Comparison of ENCODE assay signal across 8 mouse cellular contexts in the genomic region with DNA sequence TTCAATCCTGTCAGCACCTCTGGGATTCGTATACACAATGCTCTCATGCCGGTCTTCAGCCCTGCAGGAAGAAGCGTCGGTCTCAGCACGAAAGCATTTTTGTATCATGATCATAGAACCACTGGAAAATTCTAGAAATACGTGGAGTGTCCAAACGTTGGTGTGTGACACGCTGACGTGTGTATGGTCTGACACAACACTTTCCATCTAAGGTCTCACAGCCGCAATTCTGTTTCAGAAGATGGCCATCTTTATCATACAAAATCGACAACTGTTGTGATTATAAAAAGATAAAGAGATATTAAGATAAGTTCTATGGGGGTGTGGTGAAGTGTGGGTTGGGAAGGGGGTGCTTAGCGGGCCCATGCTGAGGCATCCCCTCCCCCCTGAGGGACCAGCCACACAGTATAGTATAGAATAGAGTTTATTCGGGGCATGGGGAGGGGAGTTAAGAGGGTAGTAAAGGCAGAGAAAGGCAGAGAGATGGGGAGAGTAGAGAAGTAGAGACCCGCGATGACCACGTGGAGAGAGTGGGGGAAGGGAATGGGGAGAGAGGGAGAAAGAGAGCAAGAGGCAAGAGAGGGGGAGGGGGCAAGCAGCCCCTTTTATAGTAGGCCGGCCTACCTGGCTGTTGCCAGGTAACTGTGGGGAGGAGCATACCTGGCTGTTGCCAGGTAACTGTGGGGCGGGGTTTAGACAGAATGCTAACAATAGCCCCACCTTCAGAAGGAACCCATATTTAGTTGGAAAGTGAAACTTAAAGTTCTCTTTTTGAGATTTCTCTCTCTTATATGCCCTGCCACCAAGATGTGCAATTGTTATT.
A peak's percentile ranks its signal among the peaks of the same experiment; 100 is the strongest.
DNase-seq lines count a peak whose midpoint lies in the region; ATAC-seq lines count a peak whose summit lies in the region.

No protein-coding gene starts in this region.

- H3K4me1 ChIP-seq in heart, embryonic 15.5 days (replicated peaks): peaks cover 47% of the 10 kb centered on the region
- peaks cover 60% of the 10 kb centered on the region for H3K4me1 ChIP-seq in midbrain, embryonic 16.5 days (ENCODE audit: control insufficient read depth, insufficient read depth, low read length)

- DNase-seq in thymus, postnatal 14 days: peak; percentile 12
- no peak for DNase-seq in thymus, postnatal 25 days
- DNase-seq in kidney, postnatal 4 days: peak; percentile 65 to 72
- DNase-seq in right cerebral cortex, adult 18-20 months: no peak
- no peak for DNase-seq in cerebellum, postnatal 14 days
- DNase-seq in frontal cortex, postnatal 14 days (ENCODE audit: low spot score in 2 of 2): no peak

- ATAC-seq in heart, embryonic 15.5 days (replicated peaks; ENCODE audit: insufficient number of reproducible peaks, insufficient read depth, low FRiP score, low read depth): no peak
- ATAC-seq in midbrain, embryonic 16.5 days: no peak

- no peaks in the 10 kb centered on the region for H3K36me3 ChIP-seq in heart, embryonic 15.5 days
- no peaks in the 10 kb centered on the region for H3K36me3 ChIP-seq in midbrain, embryonic 16.5 days (ENCODE audit: control insufficient read depth, insufficient read depth, low read length)

- H3K27me3 ChIP-seq in heart, embryonic 15.5 days: no peaks in the 10 kb centered on the region
- H3K27me3 ChIP-seq in midbrain, embryonic 16.5 days (ENCODE audit: control insufficient read depth, insufficient read depth, low read depth, low read length): no peaks in the 10 kb centered on the region

- H3K9ac ChIP-seq in heart, embryonic 15.5 days: no peak overlapping the region
- H3K9ac ChIP-seq in midbrain, embryonic 16.5 days (ENCODE audit: low read depth, low read length): no peak overlapping the region

- peak overlapping the region; percentile 50 for H3K27ac ChIP-seq in heart, embryonic 15.5 days
- no peak overlapping the region for H3K27ac ChIP-seq in midbrain, embryonic 16.5 days (ENCODE audit: low read length)

- WGBS in heart, embryonic 15.5 days: 24% methylated on average over 18 of the region's 18 CpGs
- 33% methylated on average over 18 of the region's 18 CpGs for WGBS in midbrain, embryonic 16.5 days

- H3K4me3 ChIP-seq in heart, embryonic 15.5 days: peak overlapping the region; percentile 37
- no peak overlapping the region for H3K4me3 ChIP-seq in midbrain, embryonic 16.5 days (ENCODE audit: low read depth, low read length)

- H3K9me3 ChIP-seq in heart, embryonic 15.5 days (replicated peaks): no peaks in the 10 kb centered on the region
- no peaks in the 10 kb centered on the region for H3K9me3 ChIP-seq in midbrain, embryonic 16.5 days (replicated peaks; ENCODE audit: control insufficient read depth, low read length, poor library complexity, severe bottlenecking)

- H3K4me2 ChIP-seq in heart, embryonic 15.5 days: peak overlapping the region; percentile 61
- H3K4me2 ChIP-seq in midbrain, embryonic 16.5 days (ENCODE audit: low read length): peak overlapping the region; percentile 38

Comparison
In these comparisons a context has a peak if more than half of its experiments do, and no peak if none do; other contexts are left out.
1. DNase-seq: peak in thymus, postnatal 14 days (single experiment) and kidney, postnatal 4 days (2 of 2); none in thymus, postnatal 25 days (single experiment), right cerebral cortex, adult 18-20 months (single experiment), cerebellum, postnatal 14 days (0 of 2) and frontal cortex, postnatal 14 days (0 of 2).